Comparison of ENCODE assay signal across 7 mouse cellular contexts in genomic region chrX:85573532-85574181, GRCm38 (mm10). TPM values are rescaled to one million over a fixed set of nuclear protein-coding genes. Genes with fewer than 3 reads are reported as not detected.
DNase-seq lines count a peak whose midpoint lies in the region; ATAC-seq and TF ChIP-seq lines count a peak whose summit lies in the region.

Tab3 (plus strand) TSS chrX:85574022.

- peak within 1 kb of the TSS; percentile 74 for H3K4me3 ChIP-seq in embryonic facial prominence, embryonic 10.5 days
- H3K4me3 ChIP-seq in intestine, postnatal 0 days (ENCODE audit: low read depth, low read length), result peak within 1 kb of the TSS; percentile 78
- peak within 1 kb of the TSS; percentile 64 for H3K4me3 ChIP-seq in midbrain, embryonic 12.5 days
- H3K4me3 ChIP-seq in small intestine, adult 2 months (ENCODE audit: low read depth, low read length), result peak within 1 kb of the TSS; percentile 99

- H3K4me2 ChIP-seq in intestine, postnatal 0 days (replicated peaks; ENCODE audit: low read depth), result peak within 1 kb of the TSS; percentile 60
- H3K4me2 ChIP-seq in midbrain, embryonic 12.5 days (replicated peaks), result peak within 1 kb of the TSS; percentile 58

- peaks cover 33% of the 10 kb centered on the region for H3K27me3 ChIP-seq in embryonic facial prominence, embryonic 10.5 days (replicated peaks; ENCODE audit: low read depth, poor library complexity, severe bottlenecking)
- H3K27me3 ChIP-seq in intestine, postnatal 0 days (replicated peaks; ENCODE audit: control insufficient read depth, insufficient read depth, low read length), result no peaks in the 10 kb centered on the region
- no peaks in the 10 kb centered on the region for H3K27me3 ChIP-seq in midbrain, embryonic 12.5 days
- no peaks in the 10 kb centered on the region for H3K27me3 ChIP-seq in small intestine, adult 2 months (ENCODE audit: control insufficient read depth, insufficient read depth, low read length)

- TF ChIP-seq POLR2A in small intestine, adult 2 months (IDR thresholded peaks at IDR 0.05; ENCODE audit: low read depth, low read length), result peak; percentile 21; the same call in 1 of the 2 replicates

- no peaks in the 10 kb centered on the region for H3K9me3 ChIP-seq in embryonic facial prominence, embryonic 10.5 days
- no peaks in the 10 kb centered on the region for H3K9me3 ChIP-seq in intestine, postnatal 0 days (ENCODE audit: control insufficient read depth)
- no peaks in the 10 kb centered on the region for H3K9me3 ChIP-seq in midbrain, embryonic 12.5 days

- WGBS in embryonic facial prominence, embryonic 10.5 days, result 33% methylated on average over 58 of the region's 64 CpGs
- 20% methylated on average over 56 of the region's 64 CpGs for WGBS in intestine, postnatal 0 days
- WGBS in midbrain, embryonic 12.5 days, result 21% methylated on average over 47 of the region's 64 CpGs
- WGBS in small intestine, adult 2 months, result 19% methylated on average over 57 of the region's 64 CpGs

- DNase-seq in adrenal gland, postnatal 10 days, result peak; percentile 94
- DNase-seq in embryonic facial prominence, embryonic 10.5 days (ENCODE audit: low spot score), result peak; percentile 94
- DNase-seq in gonadal fat pad, adult 2 months (ENCODE audit: low read depth), result peak; percentile 38
- DNase-seq in left cerebral cortex, postnatal 4 days, result peak; percentile 95

- peak within 1 kb of the TSS; percentile 82 for H3K9ac ChIP-seq in intestine, postnatal 0 days (ENCODE audit: low read depth, low read length)
- peak within 1 kb of the TSS; percentile 75 for H3K9ac ChIP-seq in midbrain, embryonic 12.5 days (replicated peaks)

- peak within 1 kb of the TSS; percentile 88 for H3K27ac ChIP-seq in embryonic facial prominence, embryonic 10.5 days (replicated peaks)
- peak within 1 kb of the TSS; percentile 81 for H3K27ac ChIP-seq in intestine, postnatal 0 days (ENCODE audit: low read depth, low read length)
- peak within 1 kb of the TSS; percentile 58 for H3K27ac ChIP-seq in midbrain, embryonic 12.5 days (replicated peaks)
- peak within 1 kb of the TSS; percentile 77 for H3K27ac ChIP-seq in small intestine, adult 2 months (ENCODE audit: insufficient read depth, low read depth, low read length)

- TF ChIP-seq CTCF in intestine, postnatal 0 days (IDR thresholded peaks at IDR 0.05; ENCODE audit: low read depth), result no peak
- TF ChIP-seq CTCF in small intestine, adult 2 months (IDR thresholded peaks at IDR 0.05; ENCODE audit: extremely low read depth, insufficient read length, insufficient replicate concordance, low read depth, low read length), result no peak

- no peaks in the 10 kb centered on the region for H3K36me3 ChIP-seq in embryonic facial prominence, embryonic 10.5 days (replicated peaks)
- no peaks in the 10 kb centered on the region for H3K36me3 ChIP-seq in intestine, postnatal 0 days (ENCODE audit: control insufficient read depth, insufficient read depth)
- no peaks in the 10 kb centered on the region for H3K36me3 ChIP-seq in midbrain, embryonic 12.5 days
- H3K36me3 ChIP-seq in small intestine, adult 2 months (ENCODE audit: control insufficient read depth, insufficient read depth, low read length), result no peaks in the 10 kb centered on the region; the same call in 1 of the 2 replicates

- peak; percentile 99 for ATAC-seq in intestine, postnatal 0 days
- peak; percentile 98 for ATAC-seq in midbrain, embryonic 12.5 days (ENCODE audit: low FRiP score, low read depth)

- intact Hi-C loops in left cerebral cortex, postnatal 4 days (cut with DNase I), result no loop called here

- no peaks in the 10 kb centered on the region for H3K4me1 ChIP-seq in embryonic facial prominence, embryonic 10.5 days
- H3K4me1 ChIP-seq in intestine, postnatal 0 days (replicated peaks; ENCODE audit: control insufficient read depth, insufficient read depth, low read length), result no peaks in the 10 kb centered on the region
- no peaks in the 10 kb centered on the region for H3K4me1 ChIP-seq in midbrain, embryonic 12.5 days
- H3K4me1 ChIP-seq in small intestine, adult 2 months (ENCODE audit: control insufficient read depth, insufficient read depth, insufficient read length, low read length), result no peaks in the 10 kb centered on the region

RNA-seq across cellular contexts. Expression of gene Tab3, which starts in this region (rescaled TPM):
- total RNA-seq in adrenal gland, postnatal 10 days (2021), result 10 to 100 TPM in 1 of 2 experiments, 1 to 10 TPM in 1; 9.1 to 12.0 TPM
- 3.3 and 5.3 TPM in 2 replicates for polyA plus RNA-seq in embryonic facial prominence, embryonic 10.5 days (2016; fragmentation: Nextera tagmentation; extraction: Ambion mirVana)
- 7.6 and 10.1 TPM in 2 replicates for polyA plus RNA-seq in gonadal fat pad, adult 2 months (2012; rRNA removed)
- 5.0 and 5.4 TPM in 2 replicates for polyA plus RNA-seq in intestine, postnatal 0 days (2015; fragmentation: Nextera tagmentation; extraction: Ambion mirVana)
- 10 to 100 TPM; 31.0 to 35.4 TPM for total RNA-seq in left cerebral cortex, postnatal 4 days (2021)
- polyA plus RNA-seq in midbrain, embryonic 12.5 days (2016; fragmentation: Nextera tagmentation; extraction: Ambion mirVana), result 5.1 and 5.5 TPM in 2 replicates
- 5.3 and 5.6 TPM in 2 replicates for polyA plus RNA-seq in small intestine, adult 2 months (2012; rRNA removed)

Comparison
In these comparisons a context has a peak if more than half of its experiments do, and no peak if none do; other contexts are left out.
1. Peak in every context shown above with its lines: DNase-seq, ATAC-seq, H3K4me3 ChIP-seq and H3K27ac ChIP-seq.
2. DNase-seq: peak in every context shown above with its lines; median percentile 95 in left cerebral cortex, postnatal 4 days; 94 in adrenal gland, postnatal 10 days; 94 in embryonic facial prominence, embryonic 10.5 days; 38 in gonadal fat pad, adult 2 months.